Mouse (Mus musculus) erythroid progenitor cell, adult 5-6 weeks (primary cell): ENCODE measurements around the gene Zbtb22. TPM values are rescaled to one million over a fixed set of nuclear protein-coding genes. Genes with fewer than 3 reads are reported as not detected.

Source experiments
- ATAC-seq: replicated peaks from 2 replicates; pipeline ENCODE4 v1.8.0; 2016; ENCODE audit warnings: moderate number of reproducible peaks, mild to moderate bottlenecking, moderate TSS enrichment, inconsistent platforms; ENCODE audit not compliant: poor library complexity, low FRiP score, severe bottlenecking
- total RNA-seq, 2 experiments: library from RNA; stranded (forward) in 1 of 2; stranded (reverse) in 1 of 2; fragments of 150-400 nt in 1 of 2; fragments of 186-747, 209-891 nt in 1 of 2; gene quantifications; 2 replicates each; pipeline versions ENCODE4 v1.2.3 to v1.2.4; 2015 to 2017; ENCODE audit warnings: low replicate concordance in 2 of 2

The Zbtb22 gene
- total RNA-seq, 2 experiments from 2014 or later = 11.7 to 28.8 TPM

DNA sequence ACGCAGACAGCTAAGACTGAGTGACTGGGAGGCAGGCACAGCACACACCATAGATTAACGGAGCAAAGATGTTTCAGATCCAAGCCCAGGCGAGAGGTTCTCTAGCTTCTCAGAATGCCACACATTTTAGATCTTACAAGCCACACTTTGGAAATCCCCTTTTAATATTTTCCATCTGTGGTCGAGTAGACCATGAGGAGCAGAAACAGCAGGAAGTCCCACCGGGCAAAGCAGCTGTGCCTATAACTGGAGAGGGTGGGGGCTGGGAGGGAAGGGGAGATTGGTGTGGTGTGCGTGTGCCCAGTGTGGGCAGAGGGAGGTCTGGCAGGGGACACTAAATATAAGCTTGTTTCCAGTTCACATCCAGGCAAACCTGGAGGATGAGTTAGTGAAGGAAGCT, 41.8 kb downstream of the Zbtb22 start:
- no peak for ATAC-seq

DNA sequence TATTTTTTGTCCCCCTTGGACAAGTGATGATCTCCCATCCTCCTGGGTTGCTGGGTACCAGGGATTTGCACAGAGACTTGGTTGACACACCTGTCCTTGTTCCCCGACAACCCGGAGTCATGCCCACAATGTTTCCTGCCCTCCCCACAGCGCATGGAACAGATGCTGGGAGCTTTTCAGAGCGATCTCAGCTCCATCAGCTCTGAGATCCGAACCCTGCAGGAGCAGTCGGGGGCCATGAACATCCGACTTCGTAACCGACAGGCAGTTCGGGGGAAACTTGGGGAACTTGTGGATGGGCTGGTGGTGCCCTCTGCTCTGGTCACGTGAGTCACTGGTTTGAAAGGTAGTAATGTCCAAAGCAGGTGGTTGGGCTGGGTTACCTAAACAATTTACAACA, 42.7 kb downstream of the Zbtb22 start:
- no peak for ATAC-seq

DNA sequence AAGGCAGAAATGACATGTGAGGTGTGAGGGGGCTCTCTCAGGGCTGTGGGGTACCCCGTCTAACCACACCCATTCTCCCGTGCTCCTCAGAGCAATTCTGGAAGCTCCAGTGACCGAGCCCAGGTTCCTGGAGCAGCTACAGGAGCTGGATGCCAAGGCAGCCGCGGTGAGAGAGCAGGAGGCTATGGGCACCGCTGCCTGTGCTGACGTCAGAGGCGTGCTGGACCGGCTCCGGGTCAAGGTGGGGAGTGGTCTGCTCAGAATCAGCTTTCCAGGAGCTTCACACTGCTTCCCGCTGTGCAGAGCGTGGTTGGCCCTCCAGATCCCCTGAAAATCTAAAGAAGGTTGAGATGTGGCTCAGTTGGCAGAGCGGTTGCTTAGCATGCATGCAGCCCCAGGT, 43.4 kb downstream of the Zbtb22 start:
- no peak for ATAC-seq

DNA sequence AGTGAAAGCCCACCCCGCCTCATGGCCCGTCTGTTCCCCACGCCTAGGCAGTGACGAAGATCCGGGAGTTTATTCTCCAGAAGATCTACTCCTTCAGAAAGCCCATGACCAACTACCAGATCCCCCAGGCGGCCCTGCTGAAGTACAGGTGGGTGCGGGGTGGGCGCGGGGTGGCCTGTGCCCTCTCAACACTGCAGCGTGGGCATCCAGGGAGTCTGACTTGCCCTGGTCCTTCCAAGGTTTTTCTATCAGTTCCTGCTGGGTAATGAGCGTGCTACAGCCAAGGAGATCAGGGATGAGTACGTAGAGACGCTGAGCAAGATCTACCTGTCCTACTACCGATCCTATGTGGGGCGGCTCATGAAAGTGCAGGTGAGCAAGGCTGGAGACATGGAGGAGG, 44.2 kb downstream of the Zbtb22 start:
- ATAC-seq = no peak

DNA sequence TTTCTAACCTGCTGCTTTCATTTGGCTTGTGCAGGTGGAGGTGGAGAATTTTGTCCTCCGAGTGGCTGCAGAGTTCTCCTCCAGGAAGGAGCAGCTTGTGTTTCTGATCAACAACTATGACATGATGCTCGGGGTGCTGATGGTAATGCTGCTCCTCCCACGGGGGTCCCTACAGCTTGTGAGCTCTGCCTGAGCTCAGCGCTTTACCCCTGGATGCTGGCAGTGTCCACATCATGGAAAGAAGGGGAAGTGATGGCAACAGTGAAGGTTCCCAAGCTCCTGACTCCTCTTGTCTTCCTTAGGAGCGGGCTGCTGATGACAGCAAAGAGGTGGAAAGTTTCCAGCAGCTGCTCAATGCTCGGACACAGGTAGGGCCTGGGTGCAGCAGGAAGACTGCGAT, 47.2 kb downstream of the Zbtb22 start:
- ATAC-seq = no peak

DNA sequence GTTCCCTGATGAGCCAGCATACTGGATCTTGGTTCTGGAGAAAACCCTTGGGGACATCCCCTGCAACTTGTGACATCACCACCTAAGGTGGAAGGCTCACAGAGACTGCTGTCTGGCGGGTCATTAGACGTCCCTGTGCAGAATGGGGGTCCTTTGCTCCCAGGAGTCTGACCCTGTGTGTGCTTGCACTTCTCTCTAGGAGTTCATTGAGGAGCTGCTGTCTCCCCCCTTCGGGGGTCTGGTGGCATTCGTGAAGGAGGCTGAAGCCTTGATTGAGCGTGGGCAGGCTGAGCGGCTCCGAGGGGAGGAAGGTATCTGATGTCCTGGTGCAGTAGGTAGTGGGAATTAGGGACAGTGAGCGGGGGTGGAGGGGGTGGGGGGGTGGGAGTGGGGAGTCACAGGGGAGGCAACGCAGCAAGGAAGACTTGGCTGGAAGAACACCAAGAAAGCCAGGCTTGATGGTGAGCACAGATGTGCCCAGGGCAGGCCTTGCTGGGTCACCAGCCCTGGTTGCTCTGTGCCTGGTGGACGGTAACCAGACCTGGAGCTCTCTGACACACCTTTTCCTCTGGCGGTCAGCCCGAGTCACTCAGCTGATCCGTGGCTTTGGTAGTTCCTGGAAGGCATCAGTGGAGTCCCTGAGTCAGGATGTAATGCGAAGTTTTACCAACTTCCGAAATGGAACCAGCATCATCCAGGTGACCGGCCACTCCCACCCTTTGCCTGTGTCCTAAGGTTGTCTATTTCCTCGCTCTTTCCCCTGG, 49.6 kb downstream of the Zbtb22 start:
- ATAC-seq = no peak

DNA sequence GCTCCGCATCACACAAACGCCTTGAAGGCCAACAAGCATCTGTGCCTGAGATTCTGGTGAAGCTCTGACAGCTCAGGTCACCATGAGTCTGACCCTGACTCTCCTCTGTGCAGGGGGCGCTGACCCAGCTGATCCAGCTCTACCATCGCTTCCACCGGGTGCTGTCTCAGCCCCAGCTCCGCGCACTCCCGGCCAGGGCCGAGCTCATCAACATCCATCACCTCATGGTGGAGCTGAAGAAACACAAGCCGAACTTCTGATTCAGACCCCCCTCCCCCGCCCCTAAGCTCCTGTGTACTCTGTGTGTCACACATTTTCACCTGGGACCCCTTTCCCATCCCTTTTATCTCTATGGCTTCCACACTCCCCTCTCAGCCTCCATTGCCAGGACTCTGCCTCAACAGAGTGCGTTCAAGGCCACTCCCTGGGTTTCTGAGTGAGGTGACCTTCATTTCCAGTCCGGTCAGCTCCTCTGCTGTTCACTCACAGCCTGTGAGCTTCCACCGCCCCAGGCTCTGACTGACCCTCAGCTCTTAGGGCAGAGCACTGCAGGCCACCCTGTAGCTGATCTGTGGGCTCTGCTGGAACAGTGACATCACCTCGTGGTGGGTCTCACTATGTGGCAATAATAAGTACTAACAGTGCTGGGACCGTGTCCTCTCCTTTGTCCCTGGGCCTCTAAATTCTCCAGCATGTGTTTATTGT, 50.3 kb downstream of the Zbtb22 start:
- no peak for ATAC-seq

DNA sequence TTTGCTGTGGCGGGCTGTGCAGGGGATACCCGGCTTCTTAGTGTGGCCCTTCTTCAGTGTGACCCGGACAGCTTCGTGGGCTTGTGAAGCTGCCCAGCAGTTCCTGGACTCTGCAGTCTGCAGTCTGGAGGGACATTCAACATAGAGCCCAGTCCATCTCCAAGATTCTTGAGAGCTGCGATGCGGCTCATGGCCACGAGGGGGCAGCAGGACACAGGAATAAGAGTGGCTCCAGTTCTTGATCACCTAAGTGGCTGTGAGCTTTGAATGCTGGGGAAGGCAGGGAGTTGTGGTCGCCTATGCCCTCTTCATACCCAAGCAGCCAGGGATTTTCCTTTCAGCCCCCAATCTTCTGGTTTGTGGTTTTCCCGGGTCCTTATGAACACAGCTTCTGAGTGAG, 52.8 kb downstream of the Zbtb22 start:
- ATAC-seq = peak; percentile 83

Other genes starting within 250 kb of the Zbtb22 start
- 585 and 697 TPM in 2 replicates for gene Hnrnpm, start 229.0 kb upstream of the Zbtb22 start, total RNA-seq (2015; ENCODE audit: low replicate concordance)
- 520 and 703 TPM in 2 replicates for gene Hnrnpm, start 229.0 kb upstream of the Zbtb22 start, total RNA-seq (2017; ENCODE audit: low replicate concordance)
- gene March2, start 197.2 kb upstream of the Zbtb22 start, total RNA-seq (2015; ENCODE audit: low replicate concordance) = 409 and 494 TPM in 2 replicates
- gene March2, start 197.2 kb upstream of the Zbtb22 start, total RNA-seq (2017; ENCODE audit: low replicate concordance) = 312 and 414 TPM in 2 replicates
- gene Rab11b, start 155.4 kb upstream of the Zbtb22 start, total RNA-seq (2015; ENCODE audit: low replicate concordance) = 59.1 and 87.6 TPM in 2 replicates
- 42.6 and 46.8 TPM in 2 replicates for gene Rab11b, start 155.4 kb upstream of the Zbtb22 start, total RNA-seq (2017; ENCODE audit: low replicate concordance)
- gene Angptl4, start 134.1 kb upstream of the Zbtb22 start, total RNA-seq (2015; ENCODE audit: low replicate concordance) = 0.36 and 0.84 TPM in 2 replicates
- gene Angptl4, start 134.1 kb upstream of the Zbtb22 start, total RNA-seq (2017; ENCODE audit: low replicate concordance) = 0.77 TPM in 1 of 2 replicates, not detected in the other
- 5.0 TPM in 1 of 2 replicates, not detected in the other for gene Kank3, start 105.4 kb upstream of the Zbtb22 start, total RNA-seq (2015; ENCODE audit: low replicate concordance)
- gene Kank3, start 105.4 kb upstream of the Zbtb22 start, total RNA-seq (2017; ENCODE audit: low replicate concordance) = 2.7 TPM in 1 of 2 replicates, not detected in the other
- gene Rps28, start 91.3 kb upstream of the Zbtb22 start, total RNA-seq (2015; ENCODE audit: low replicate concordance) = 383 and 392 TPM in 2 replicates
- 429 and 508 TPM in 2 replicates for gene Rps28, start 91.3 kb upstream of the Zbtb22 start, total RNA-seq (2017; ENCODE audit: low replicate concordance)
- 95.5 and 109 TPM in 2 replicates for gene Ndufa7, start 91.3 kb upstream of the Zbtb22 start, total RNA-seq (2015; ENCODE audit: low replicate concordance)
- 42.4 and 46.1 TPM in 2 replicates for gene Ndufa7, start 91.3 kb upstream of the Zbtb22 start, total RNA-seq (2017; ENCODE audit: low replicate concordance)
- gene Cd320, start 72.8 kb upstream of the Zbtb22 start, total RNA-seq (2015; ENCODE audit: low replicate concordance) = 2.9 TPM in 1 of 2 replicates, not detected in the other
- 0.39 TPM in 1 of 2 replicates, not detected in the other for gene Cd320, start 72.8 kb upstream of the Zbtb22 start, total RNA-seq (2017; ENCODE audit: low replicate concordance)
- not detected in 2 replicates for gene Gm7029, start 42.1 kb upstream of the Zbtb22 start, total RNA-seq (2015; ENCODE audit: low replicate concordance)
- not detected in 2 replicates for gene Gm7029, start 42.1 kb upstream of the Zbtb22 start, total RNA-seq (2017; ENCODE audit: low replicate concordance)
- 89.3 and 150 TPM in 2 replicates for gene Kifc1, start 25.2 kb upstream of the Zbtb22 start, total RNA-seq (2015; ENCODE audit: low replicate concordance)
- gene Kifc1, start 25.2 kb upstream of the Zbtb22 start, total RNA-seq (2017; ENCODE audit: low replicate concordance) = 479 and 506 TPM in 2 replicates
- gene Platr17, start 10.8 kb upstream of the Zbtb22 start, total RNA-seq (2015; ENCODE audit: low replicate concordance) = not detected in 2 replicates
- not detected in 2 replicates for gene Platr17, start 10.8 kb upstream of the Zbtb22 start, total RNA-seq (2017; ENCODE audit: low replicate concordance)
- gene Daxx, start 6.5 kb upstream of the Zbtb22 start, total RNA-seq (2015; ENCODE audit: low replicate concordance) = 18.0 and 23.9 TPM in 2 replicates
- 23.4 and 29.3 TPM in 2 replicates for gene Daxx, start 6.5 kb upstream of the Zbtb22 start, total RNA-seq (2017; ENCODE audit: low replicate concordance)
- 86.1 and 88.4 TPM in 2 replicates for gene Tapbp, start within 50 bp of the Zbtb22 start, total RNA-seq (2015; ENCODE audit: low replicate concordance)
- gene Tapbp, start within 50 bp of the Zbtb22 start, total RNA-seq (2017; ENCODE audit: low replicate concordance) = 88.8 and 97.2 TPM in 2 replicates
- gene Rgl2, start 13.6 kb downstream of the Zbtb22 start, total RNA-seq (2015; ENCODE audit: low replicate concordance) = 8.6 and 13.4 TPM in 2 replicates
- gene Rgl2, start 13.6 kb downstream of the Zbtb22 start, total RNA-seq (2017; ENCODE audit: low replicate concordance) = 11.3 and 29.0 TPM in 2 replicates
- 52.0 and 68.1 TPM in 2 replicates for gene Pfdn6, start 24.4 kb downstream of the Zbtb22 start, total RNA-seq (2015; ENCODE audit: low replicate concordance)
- 40.0 and 109 TPM in 2 replicates for gene Pfdn6, start 24.4 kb downstream of the Zbtb22 start, total RNA-seq (2017; ENCODE audit: low replicate concordance)
- 3.6 and 11.3 TPM in 2 replicates for gene Wdr46, start 24.8 kb downstream of the Zbtb22 start, total RNA-seq (2015; ENCODE audit: low replicate concordance)
- gene Wdr46, start 24.8 kb downstream of the Zbtb22 start, total RNA-seq (2017; ENCODE audit: low replicate concordance) = 4.6 and 8.2 TPM in 2 replicates
- gene B3galt4, start 35.6 kb downstream of the Zbtb22 start, total RNA-seq (2015; ENCODE audit: low replicate concordance) = not detected in 2 replicates
- 0.26 and 2.8 TPM in 2 replicates for gene B3galt4, start 35.6 kb downstream of the Zbtb22 start, total RNA-seq (2017; ENCODE audit: low replicate concordance)
- gene Vps52, start 39.9 kb downstream of the Zbtb22 start, total RNA-seq (2015; ENCODE audit: low replicate concordance) = 8.0 and 18.4 TPM in 2 replicates
- gene Vps52, start 39.9 kb downstream of the Zbtb22 start, total RNA-seq (2017; ENCODE audit: low replicate concordance) = 11.5 and 17.8 TPM in 2 replicates
- gene Rps18, start 40.1 kb downstream of the Zbtb22 start, total RNA-seq (2015; ENCODE audit: low replicate concordance) = 779 and 808 TPM in 2 replicates
- gene Rps18, start 40.1 kb downstream of the Zbtb22 start, total RNA-seq (2017; ENCODE audit: low replicate concordance) = 194 and 380 TPM in 2 replicates
- gene H2-K1, start 84.4 kb downstream of the Zbtb22 start, total RNA-seq (2015; ENCODE audit: low replicate concordance) = 315 and 400 TPM in 2 replicates
- gene H2-K1, start 84.4 kb downstream of the Zbtb22 start, total RNA-seq (2017; ENCODE audit: low replicate concordance) = 167 and 182 TPM in 2 replicates
- 1.3 and 2.5 TPM in 2 replicates for gene Ring1, start 108.8 kb downstream of the Zbtb22 start, total RNA-seq (2015; ENCODE audit: low replicate concordance)
- gene Ring1, start 108.8 kb downstream of the Zbtb22 start, total RNA-seq (2017; ENCODE audit: low replicate concordance) = 1.9 and 2.0 TPM in 2 replicates
- gene H2-Ke6, start 112.2 kb downstream of the Zbtb22 start, total RNA-seq (2015; ENCODE audit: low replicate concordance) = 40.4 and 50.3 TPM in 2 replicates
- 10.8 and 14.9 TPM in 2 replicates for gene H2-Ke6, start 112.2 kb downstream of the Zbtb22 start, total RNA-seq (2017; ENCODE audit: low replicate concordance)
- 2.5 and 8.6 TPM in 2 replicates for gene Slc39a7, start 115.8 kb downstream of the Zbtb22 start, total RNA-seq (2015; ENCODE audit: low replicate concordance)
- gene Slc39a7, start 115.8 kb downstream of the Zbtb22 start, total RNA-seq (2017; ENCODE audit: low replicate concordance) = 18.9 and 20.7 TPM in 2 replicates
- 5.4 and 8.4 TPM in 2 replicates for gene Rxrb, start 115.9 kb downstream of the Zbtb22 start, total RNA-seq (2015; ENCODE audit: low replicate concordance)
- gene Rxrb, start 115.9 kb downstream of the Zbtb22 start, total RNA-seq (2017; ENCODE audit: low replicate concordance) = 11.5 and 14.5 TPM in 2 replicates
- 0.36 and 0.42 TPM in 2 replicates for gene Col11a2, start 123.5 kb downstream of the Zbtb22 start, total RNA-seq (2015; ENCODE audit: low replicate concordance)
- gene Col11a2, start 123.5 kb downstream of the Zbtb22 start, total RNA-seq (2017; ENCODE audit: low replicate concordance) = 2.1 and 2.9 TPM in 2 replicates
- not detected in 2 replicates for gene H2-Oa, start 176.4 kb downstream of the Zbtb22 start, total RNA-seq (2015; ENCODE audit: low replicate concordance)
- gene H2-Oa, start 176.4 kb downstream of the Zbtb22 start, total RNA-seq (2017; ENCODE audit: low replicate concordance) = 0.39 and 1.5 TPM in 2 replicates
- 14.4 and 17.2 TPM in 2 replicates for gene H2-DMa, start 203.6 kb downstream of the Zbtb22 start, total RNA-seq (2015; ENCODE audit: low replicate concordance)
- 12.3 and 20.4 TPM in 2 replicates for gene H2-DMa, start 203.6 kb downstream of the Zbtb22 start, total RNA-seq (2017; ENCODE audit: low replicate concordance)
- gene Brd2, start 206.7 kb downstream of the Zbtb22 start, total RNA-seq (2015; ENCODE audit: low replicate concordance) = 199 and 208 TPM in 2 replicates
- 191 and 208 TPM in 2 replicates for gene Brd2, start 206.7 kb downstream of the Zbtb22 start, total RNA-seq (2017; ENCODE audit: low replicate concordance)
- gene H2-DMb2, start 227.4 kb downstream of the Zbtb22 start, total RNA-seq (2015; ENCODE audit: low replicate concordance) = 3.2 and 4.6 TPM in 2 replicates
- gene H2-DMb2, start 227.4 kb downstream of the Zbtb22 start, total RNA-seq (2017; ENCODE audit: low replicate concordance) = 2.0 and 2.8 TPM in 2 replicates
- 18.0 and 34.8 TPM in 2 replicates for gene H2-DMb1, start 237.2 kb downstream of the Zbtb22 start, total RNA-seq (2015; ENCODE audit: low replicate concordance)
- gene H2-DMb1, start 237.2 kb downstream of the Zbtb22 start, total RNA-seq (2017; ENCODE audit: low replicate concordance) = 3.9 and 23.1 TPM in 2 replicates